Mouse (Mus musculus): Measurements from ENCODE around the gene Poc1a. TPM values are rescaled to one million over a fixed set of nuclear protein-coding genes. Genes with fewer than 3 reads are reported as not detected.

The Poc1a gene
- polyA plus RNA-seq, 1 experiment from 2014 or later = 27.8 TPM

GRCm38 (mm10) chr9:106280386-106280785 is 475 bp upstream of the Poc1a start:
- peaks cover 20% of the 10 kb centered on the region; the same call in 1 of the 2 replicates for H3K36me3 ChIP-seq
- peak overlapping the region; percentile 73 for H3K27ac ChIP-seq (ENCODE audit: poor library complexity, severe bottlenecking)
- peak overlapping the region; percentile 78 for H3K4me2 ChIP-seq
- peak overlapping the region; percentile 67; the same call in 1 of the 2 replicates for H3K9ac ChIP-seq
- peaks cover 8% of the 10 kb centered on the region for H3K4me1 ChIP-seq (replicated peaks)
- H3K9me3 ChIP-seq (replicated peaks) = no peaks in the 10 kb centered on the region
- peak overlapping the region; percentile 62 for H3K4me3 ChIP-seq
- H3K27me3 ChIP-seq (replicated peaks) = no peaks in the 10 kb centered on the region
- peak; percentile 60; the same call in 1 of the 2 replicates for ATAC-seq (ENCODE audit: insufficient number of reproducible peaks, low FRiP score)
- 2% methylated on average over 14 of the region's 14 CpGs for WGBS

GRCm38 (mm10) chr9:106282024-106282423 is 1.2 kb downstream of the Poc1a start:
- peaks cover 33% of the 10 kb centered on the region for H3K36me3 ChIP-seq
- peak overlapping the region; percentile 78 for H3K4me2 ChIP-seq
- no peak overlapping the region for H3K27ac ChIP-seq (ENCODE audit: poor library complexity, severe bottlenecking)
- no peak for ATAC-seq (ENCODE audit: insufficient number of reproducible peaks, low FRiP score)
- H3K4me1 ChIP-seq (replicated peaks) = peaks cover 8% of the 10 kb centered on the region
- peak overlapping the region; percentile 72 for H3K9ac ChIP-seq
- 77% methylated on average over 3 of the region's 3 CpGs for WGBS
- no peaks in the 10 kb centered on the region for H3K27me3 ChIP-seq (replicated peaks)
- peak overlapping the region; percentile 62 for H3K4me3 ChIP-seq
- H3K9me3 ChIP-seq (replicated peaks) = no peaks in the 10 kb centered on the region

GRCm38 (mm10) chr9:106287165-106287564 is 6.3 kb downstream of the Poc1a start:
- Histone ChIP-seq H3K27me3 (replicated peaks) (no peaks in the 10 kb centered on the region), H3K36me3 (peaks cover 67% of the 10 kb centered on the region), H3K9me3 (replicated peaks) (no peaks in the 10 kb centered on the region), H3K27ac (ENCODE audit: poor library complexity, severe bottlenecking) (no peak overlapping the region), H3K4me2 (no peak overlapping the region), H3K4me3 (no peak overlapping the region), H3K9ac (no peak overlapping the region), H3K4me1 (replicated peaks) (peaks cover under 1% of the 10 kb centered on the region; the same call in 1 of the 2 replicates)
- no peak for ATAC-seq (ENCODE audit: insufficient number of reproducible peaks, low FRiP score)
- 67% methylated on average over 4 of the region's 4 CpGs for whole genome bisulfite sequencing

GRCm38 (mm10) chr9:106288864-106289263 is 8.0 kb downstream of the Poc1a start:
- Histone ChIP-seq H3K9ac (no peak overlapping the region), H3K4me1 (replicated peaks) (no peaks in the 10 kb centered on the region), H3K27me3 (replicated peaks) (no peaks in the 10 kb centered on the region), H3K9me3 (replicated peaks) (no peaks in the 10 kb centered on the region), H3K4me3 (no peak overlapping the region), H3K4me2 (no peak overlapping the region), H3K36me3 (peaks cover 61% of the 10 kb centered on the region), H3K27ac (ENCODE audit: poor library complexity, severe bottlenecking) (no peak overlapping the region)
- ATAC-seq (ENCODE audit: insufficient number of reproducible peaks, low FRiP score) = peak; percentile 53
- WGBS = 23% methylated on average over 3 of the region's 3 CpGs

- H3K27me3 ChIP-seq (replicated peaks) = no peaks in the 10 kb centered on the region
- no peaks in the 10 kb centered on the region for H3K4me1 ChIP-seq (replicated peaks)
- no peak overlapping the region for H3K4me3 ChIP-seq
- no peak for ATAC-seq (ENCODE audit: insufficient number of reproducible peaks, low FRiP score)
- peaks cover 57% of the 10 kb centered on the region for H3K36me3 ChIP-seq
- H3K27ac ChIP-seq (ENCODE audit: poor library complexity, severe bottlenecking) = no peak overlapping the region
- WGBS = 85% methylated on average over 8 of the region's 8 CpGs
- no peaks in the 10 kb centered on the region for H3K9me3 ChIP-seq (replicated peaks)
- H3K4me2 ChIP-seq = no peak overlapping the region
- no peak overlapping the region for H3K9ac ChIP-seq
These were observed 9.0 kb downstream of the Poc1a start for GRCm38 (mm10) chr9:106289841-106290240.

GRCm38 (mm10) chr9:106290636-106291122 is 9.8 kb downstream of the Poc1a start:
- Histone ChIP-seq H3K27me3 (replicated peaks) (no peaks in the 10 kb centered on the region), H3K4me3 (no peak overlapping the region), H3K9ac (no peak overlapping the region), H3K27ac (ENCODE audit: poor library complexity, severe bottlenecking) (no peak overlapping the region), H3K36me3 (peaks cover 60% of the 10 kb centered on the region), H3K9me3 (replicated peaks) (no peaks in the 10 kb centered on the region), H3K4me1 (replicated peaks) (no peaks in the 10 kb centered on the region), H3K4me2 (no peak overlapping the region)
- WGBS = 85% methylated on average over 17 of the region's 17 CpGs
- ATAC-seq (ENCODE audit: insufficient number of reproducible peaks, low FRiP score) = no peak

- Histone ChIP-seq H3K4me3 (no peak overlapping the region), H3K27ac (ENCODE audit: poor library complexity, severe bottlenecking) (no peak overlapping the region), H3K9me3 (replicated peaks) (no peaks in the 10 kb centered on the region), H3K4me1 (replicated peaks) (no peaks in the 10 kb centered on the region), H3K27me3 (replicated peaks) (no peaks in the 10 kb centered on the region), H3K9ac (no peak overlapping the region), H3K4me2 (no peak overlapping the region), H3K36me3 (peaks cover 62% of the 10 kb centered on the region)
- 87% methylated on average over 14 of the region's 14 CpGs for WGBS
- ATAC-seq (ENCODE audit: insufficient number of reproducible peaks, low FRiP score) = no peak
These were observed 12.8 kb downstream of the Poc1a start for GRCm38 (mm10) chr9:106293569-106294156.

GRCm38 (mm10) chr9:106296637-106297174 is 15.8 kb downstream of the Poc1a start:
- Histone ChIP-seq H3K4me1 (replicated peaks) (peaks cover 7% of the 10 kb centered on the region), H3K9me3 (replicated peaks) (no peaks in the 10 kb centered on the region), H3K4me2 (no peak overlapping the region), H3K36me3 (peaks cover 49% of the 10 kb centered on the region), H3K9ac (no peak overlapping the region), H3K27me3 (replicated peaks) (no peaks in the 10 kb centered on the region), H3K27ac (ENCODE audit: poor library complexity, severe bottlenecking) (no peak overlapping the region), H3K4me3 (no peak overlapping the region)
- WGBS = 68% methylated on average over 6 of the region's 6 CpGs
- no peak for ATAC-seq (ENCODE audit: insufficient number of reproducible peaks, low FRiP score)

GRCm38 (mm10) chr9:106300176-106300803 is 19.4 kb downstream of the Poc1a start:
- H3K4me1 ChIP-seq (replicated peaks) = peaks cover 29% of the 10 kb centered on the region
- WGBS = 82% methylated on average over 20 of the region's 20 CpGs
- H3K4me3 ChIP-seq = no peak overlapping the region
- no peak for ATAC-seq (ENCODE audit: insufficient number of reproducible peaks, low FRiP score)
- H3K9me3 ChIP-seq (replicated peaks) = no peaks in the 10 kb centered on the region
- H3K27me3 ChIP-seq (replicated peaks) = no peaks in the 10 kb centered on the region
- H3K9ac ChIP-seq = no peak overlapping the region
- H3K36me3 ChIP-seq = peaks cover 38% of the 10 kb centered on the region
- H3K27ac ChIP-seq (ENCODE audit: poor library complexity, severe bottlenecking) = no peak overlapping the region
- H3K4me2 ChIP-seq = no peak overlapping the region

GRCm38 (mm10) chr9:106300949-106301348 is 20.1 kb downstream of the Poc1a start:
- no peak overlapping the region for H3K9ac ChIP-seq
- H3K4me2 ChIP-seq = no peak overlapping the region
- H3K36me3 ChIP-seq = peaks cover 36% of the 10 kb centered on the region
- ATAC-seq (ENCODE audit: insufficient number of reproducible peaks, low FRiP score) = no peak
- 60% methylated on average over 6 of the region's 6 CpGs for WGBS
- H3K27ac ChIP-seq (ENCODE audit: poor library complexity, severe bottlenecking) = no peak overlapping the region
- no peaks in the 10 kb centered on the region for H3K27me3 ChIP-seq (replicated peaks)
- H3K9me3 ChIP-seq (replicated peaks) = no peaks in the 10 kb centered on the region
- peaks cover 34% of the 10 kb centered on the region for H3K4me1 ChIP-seq (replicated peaks)
- no peak overlapping the region for H3K4me3 ChIP-seq

- Histone ChIP-seq H3K9ac (no peak overlapping the region), H3K36me3 (peaks cover 30% of the 10 kb centered on the region), H3K4me3 (no peak overlapping the region), H3K4me2 (no peak overlapping the region), H3K27ac (ENCODE audit: poor library complexity, severe bottlenecking) (no peak overlapping the region), H3K27me3 (replicated peaks) (no peaks in the 10 kb centered on the region), H3K9me3 (replicated peaks) (no peaks in the 10 kb centered on the region), H3K4me1 (replicated peaks) (peaks cover 35% of the 10 kb centered on the region)
- WGBS = 65% methylated on average over 11 of the region's 11 CpGs
- ATAC-seq (ENCODE audit: insufficient number of reproducible peaks, low FRiP score) = no peak
These were observed 20.7 kb downstream of the Poc1a start for GRCm38 (mm10) chr9:106301446-106302080.

All from heart, embryonic 12.5 days (tissue).